Mouse (Mus musculus): ENCODE data around the gene 0610030E20Rik.

Gene 0610030E20Rik

DNA sequence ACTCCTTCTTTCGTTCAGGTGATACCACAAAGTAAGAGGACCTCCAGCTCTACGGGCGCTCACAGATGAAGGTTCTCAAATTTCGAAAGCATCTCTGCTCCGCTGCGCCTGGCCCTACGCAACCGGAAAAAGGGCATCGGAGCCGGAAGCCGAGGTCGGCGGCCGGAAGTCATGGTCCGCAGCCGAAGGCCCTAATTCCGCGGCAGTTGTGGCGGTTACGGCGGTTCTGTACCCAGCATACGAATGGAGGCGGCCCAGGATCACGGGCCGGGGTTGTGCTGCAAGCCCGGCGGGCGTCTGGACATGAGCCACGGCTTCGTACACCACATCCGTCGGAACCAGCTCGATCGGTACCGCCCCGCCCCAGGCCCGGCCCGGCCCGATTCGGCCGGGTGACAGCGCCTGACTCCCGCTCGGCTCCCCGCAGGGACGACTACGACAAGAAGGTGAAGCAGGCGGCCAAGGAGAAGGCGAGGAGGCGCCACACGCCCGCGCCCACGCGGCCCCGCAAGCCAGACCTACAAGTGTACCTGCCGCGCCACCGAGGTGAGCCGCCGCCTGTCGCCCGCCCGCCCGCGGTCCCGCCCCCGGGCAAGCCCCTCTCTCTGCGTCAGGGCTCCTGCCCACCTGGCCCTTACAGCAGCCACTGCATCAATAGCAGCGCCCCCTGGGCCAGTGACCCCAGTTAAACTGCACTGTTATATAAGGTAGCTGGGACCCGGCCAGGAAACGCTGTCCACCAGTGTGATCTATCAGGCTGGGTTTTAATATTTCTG, at the start of gene 0610030E20Rik:
Gene 0610030E20Rik, plus strand, starts transcription at position 152 of the 776 bp plus-strand sequence.
- no peak for DNase-seq (ENCODE audit: low read depth, low spot score)

DNA sequence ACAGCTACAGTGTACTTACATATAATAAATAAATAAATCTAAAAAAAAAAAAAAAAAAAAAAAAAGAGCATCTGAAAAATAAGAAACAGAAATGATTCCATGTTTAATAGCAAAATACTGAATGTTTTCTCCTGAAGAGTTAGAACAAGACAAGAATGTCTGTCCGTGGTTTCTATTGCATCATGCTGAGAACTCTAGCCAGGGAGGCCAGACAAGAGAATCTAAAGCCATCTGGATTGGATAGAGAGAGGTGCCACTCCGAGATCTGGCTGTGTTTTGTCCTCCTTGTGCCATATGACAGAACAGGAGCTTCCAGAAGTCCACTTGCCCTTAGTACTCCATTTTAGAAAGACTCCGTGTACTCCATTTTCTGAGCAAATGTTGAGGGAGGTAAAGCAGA, 49.3 kb upstream of the 0610030E20Rik start:
- no peak for DNase-seq (ENCODE audit: low read depth, low spot score)

DNA sequence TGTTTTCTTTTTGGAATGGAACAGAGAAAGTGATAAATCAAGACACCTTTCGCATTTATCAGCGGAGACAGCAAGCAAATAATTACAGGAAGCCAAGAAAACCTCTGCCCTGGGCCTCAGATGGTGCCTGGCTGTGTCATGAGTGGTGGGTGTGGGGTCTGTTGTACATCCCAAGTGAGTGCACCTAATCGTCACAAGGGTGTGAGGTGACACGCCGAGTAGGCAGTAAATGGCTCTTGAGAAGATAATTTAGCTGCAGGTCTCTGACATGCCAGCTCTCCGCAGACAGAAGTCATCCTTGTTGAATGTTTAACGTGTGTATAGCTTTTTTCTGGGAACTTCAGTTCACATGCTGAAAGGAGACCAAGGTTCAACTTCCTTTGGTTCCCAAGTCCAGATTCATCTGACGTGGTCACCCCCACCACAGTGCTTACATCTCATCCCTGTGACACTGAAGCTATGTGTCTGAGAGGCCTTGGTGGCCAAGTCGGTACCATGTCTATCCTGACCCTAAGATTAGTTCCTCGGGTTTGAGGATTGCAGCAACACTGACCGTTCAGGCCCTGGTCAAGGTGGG, 44.7 kb upstream of the 0610030E20Rik start:
- DNase-seq (ENCODE audit: low read depth, low spot score), result no peak

DNA sequence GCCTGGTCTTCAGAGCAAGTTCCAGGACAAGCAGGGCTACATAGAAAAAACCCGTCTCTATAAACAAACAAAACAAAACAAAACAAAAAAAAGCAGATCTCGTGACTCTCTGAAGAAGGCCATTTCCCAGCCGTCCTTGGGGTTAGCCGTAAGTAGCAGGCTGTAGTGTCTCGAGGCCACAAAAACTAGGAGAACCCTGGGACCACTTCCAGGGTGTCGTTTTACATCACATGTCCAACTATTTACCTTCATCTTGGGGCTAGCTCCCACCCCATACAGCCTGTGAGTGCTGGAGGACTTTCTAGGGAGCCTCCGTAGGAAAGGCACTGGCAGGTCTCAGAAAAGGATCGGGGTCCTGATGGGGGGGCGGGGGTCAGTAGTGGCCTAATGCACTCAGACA, 43.6 kb upstream of the 0610030E20Rik start:
- DNase-seq (ENCODE audit: low read depth, low spot score), result no peak

DNA sequence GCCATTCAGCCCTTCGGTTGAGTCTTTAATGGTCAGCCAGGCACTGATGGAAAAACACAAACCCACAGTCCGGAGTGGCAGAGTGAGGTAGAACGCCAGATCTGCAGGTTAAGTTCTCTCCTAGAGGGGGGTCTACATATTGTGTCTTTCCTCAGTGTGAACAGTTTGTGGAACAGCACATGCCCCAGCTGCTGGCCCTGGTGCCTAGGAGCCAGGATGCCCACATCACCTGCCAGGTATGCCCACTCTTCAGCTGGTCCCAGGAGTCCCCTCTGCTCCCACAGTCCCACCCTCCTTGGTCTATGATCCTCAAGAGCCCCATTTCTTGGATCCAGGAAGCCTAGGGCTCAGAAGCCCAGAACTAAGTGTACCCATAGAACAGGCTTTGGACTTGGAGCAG, 34.9 kb upstream of the 0610030E20Rik start:
- no peak for DNase-seq (ENCODE audit: low read depth, low spot score)

DNA sequence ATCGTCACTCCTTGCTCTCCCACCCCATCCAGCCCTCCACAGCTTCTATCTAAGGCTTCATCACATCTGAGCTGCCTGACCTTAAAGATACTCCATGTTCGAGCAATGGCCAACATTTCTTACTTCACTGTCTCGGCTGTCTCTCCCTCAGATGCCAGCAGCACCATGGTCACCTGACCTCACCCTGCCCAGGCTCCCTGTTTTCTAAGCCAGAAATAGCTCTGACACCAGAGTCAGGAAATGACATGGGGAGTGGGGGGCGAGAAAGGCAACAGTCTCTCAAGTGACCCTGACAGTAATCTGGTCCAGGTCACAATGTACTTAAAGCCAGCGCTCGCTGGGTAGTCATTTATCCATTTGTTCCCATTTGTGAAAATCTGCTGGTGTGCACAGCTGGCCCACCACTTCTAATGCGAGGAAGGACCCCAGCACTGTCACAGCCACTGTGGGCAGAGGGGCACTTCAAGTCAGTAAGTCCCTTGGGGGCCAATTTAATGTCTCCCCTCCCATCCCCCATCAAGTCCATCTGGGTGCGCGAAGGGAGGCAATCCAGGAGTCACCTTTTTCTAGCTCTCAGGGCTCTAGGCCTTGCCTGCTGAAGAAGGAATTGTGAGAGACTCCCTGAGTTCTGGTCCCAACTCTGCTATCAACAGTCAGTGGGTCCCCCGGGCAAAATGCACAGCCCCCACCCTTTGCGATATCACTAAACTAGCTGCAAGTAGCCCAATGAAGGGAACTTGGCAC, 33.8 kb upstream of the 0610030E20Rik start:
- no peak for DNase-seq (ENCODE audit: low read depth, low spot score)

DNA sequence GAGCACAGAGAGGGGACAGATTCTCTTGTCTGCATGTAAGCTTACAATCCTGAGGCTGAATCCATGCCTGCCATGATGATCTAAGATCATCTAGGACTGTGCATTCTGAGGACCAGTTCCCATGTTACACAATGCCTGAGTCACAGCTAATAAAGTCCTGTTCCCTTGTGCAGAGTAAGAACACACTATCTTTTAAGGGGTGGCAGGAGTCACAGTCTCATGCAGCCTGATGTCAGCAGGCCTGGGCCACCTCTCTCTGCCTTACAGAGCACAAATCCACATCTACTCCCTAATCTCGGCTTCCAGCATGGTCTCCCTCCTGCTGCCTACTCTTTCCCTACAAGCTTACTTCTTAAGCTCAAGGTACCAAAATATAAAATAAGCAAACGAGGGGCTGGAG, 31.7 kb upstream of the 0610030E20Rik start:
- no peak for DNase-seq (ENCODE audit: low read depth, low spot score)

DNA sequence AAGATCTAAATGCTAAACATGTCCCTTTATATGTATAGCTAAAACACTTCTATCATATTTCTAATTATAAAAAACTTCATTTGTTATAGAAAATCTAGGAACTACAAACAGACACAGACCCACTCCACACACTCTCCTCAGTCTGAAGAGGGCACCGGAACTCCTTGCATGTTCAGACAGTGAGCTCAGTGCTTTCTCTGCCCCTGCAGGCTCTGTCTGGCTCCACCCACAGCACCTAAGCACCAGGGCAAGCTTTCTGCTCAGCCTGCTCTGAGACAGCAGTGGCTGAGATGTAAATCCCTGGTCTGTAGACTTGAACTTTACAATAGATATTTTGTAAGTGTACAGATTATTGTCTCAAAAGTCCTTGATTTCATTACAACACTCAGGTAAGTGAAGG, 31.1 kb upstream of the 0610030E20Rik start:
- DNase-seq (ENCODE audit: low read depth, low spot score), result no peak

DNA sequence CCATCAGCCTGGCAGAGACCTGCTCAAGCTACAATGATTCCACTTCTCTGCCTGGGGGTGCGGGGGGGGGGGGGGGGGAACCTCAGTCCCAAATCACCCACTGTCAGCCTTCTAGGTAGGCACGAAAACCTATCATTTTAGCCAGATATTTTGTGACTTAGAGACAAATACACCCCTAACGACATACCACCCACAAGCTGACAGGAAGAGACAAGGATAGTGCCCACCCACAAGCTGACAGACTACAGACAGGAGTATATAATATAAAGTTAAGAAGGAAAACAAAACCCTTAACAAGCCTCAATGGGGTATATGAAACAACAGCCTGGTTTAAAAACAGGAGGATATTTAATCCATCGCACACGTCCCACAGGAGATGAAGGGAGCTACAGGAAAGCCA, 28.7 kb upstream of the 0610030E20Rik start:
- no peak for DNase-seq (ENCODE audit: low read depth, low spot score)

DNA sequence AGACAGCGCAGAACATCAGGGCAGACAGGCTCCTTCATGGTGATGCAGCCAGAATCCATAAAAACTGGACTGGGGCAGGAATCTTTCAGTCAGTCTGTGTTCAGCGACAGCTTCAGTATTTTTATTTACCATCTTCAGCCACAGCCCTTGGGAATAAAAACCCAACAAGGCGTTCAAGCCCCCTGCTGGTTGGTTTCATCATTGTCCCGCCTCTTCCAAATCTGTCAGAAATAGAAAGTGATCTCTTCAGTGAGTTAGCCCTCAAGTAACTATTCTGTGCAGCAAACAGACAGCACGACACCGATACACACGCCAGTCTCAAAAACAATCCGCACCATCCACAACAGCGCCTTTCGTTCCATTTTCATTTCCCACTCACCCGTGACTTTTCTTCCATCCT, 28.1 kb upstream of the 0610030E20Rik start:
- no peak for DNase-seq (ENCODE audit: low read depth, low spot score)

DNA sequence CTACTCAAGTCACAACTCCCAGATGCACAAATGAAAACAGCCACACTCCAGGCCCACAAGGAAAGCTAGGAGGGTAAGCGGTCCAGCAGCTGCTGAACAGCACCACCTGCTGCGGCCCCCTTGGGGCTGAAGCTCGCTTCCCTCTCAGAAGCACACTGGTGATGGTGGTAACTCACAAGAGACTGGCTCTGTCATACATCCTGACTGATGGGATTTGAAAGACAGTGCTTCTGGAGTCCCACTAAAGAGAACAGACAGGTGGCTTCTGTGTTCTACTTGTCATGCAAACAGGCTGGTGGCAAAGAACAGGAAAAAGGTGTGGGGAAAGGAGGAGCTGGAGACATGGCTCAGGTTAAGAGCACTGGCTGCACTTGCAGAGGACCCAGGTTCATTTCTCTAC, 24.2 kb upstream of the 0610030E20Rik start:
- DNase-seq (ENCODE audit: low read depth, low spot score), result no peak

DNA sequence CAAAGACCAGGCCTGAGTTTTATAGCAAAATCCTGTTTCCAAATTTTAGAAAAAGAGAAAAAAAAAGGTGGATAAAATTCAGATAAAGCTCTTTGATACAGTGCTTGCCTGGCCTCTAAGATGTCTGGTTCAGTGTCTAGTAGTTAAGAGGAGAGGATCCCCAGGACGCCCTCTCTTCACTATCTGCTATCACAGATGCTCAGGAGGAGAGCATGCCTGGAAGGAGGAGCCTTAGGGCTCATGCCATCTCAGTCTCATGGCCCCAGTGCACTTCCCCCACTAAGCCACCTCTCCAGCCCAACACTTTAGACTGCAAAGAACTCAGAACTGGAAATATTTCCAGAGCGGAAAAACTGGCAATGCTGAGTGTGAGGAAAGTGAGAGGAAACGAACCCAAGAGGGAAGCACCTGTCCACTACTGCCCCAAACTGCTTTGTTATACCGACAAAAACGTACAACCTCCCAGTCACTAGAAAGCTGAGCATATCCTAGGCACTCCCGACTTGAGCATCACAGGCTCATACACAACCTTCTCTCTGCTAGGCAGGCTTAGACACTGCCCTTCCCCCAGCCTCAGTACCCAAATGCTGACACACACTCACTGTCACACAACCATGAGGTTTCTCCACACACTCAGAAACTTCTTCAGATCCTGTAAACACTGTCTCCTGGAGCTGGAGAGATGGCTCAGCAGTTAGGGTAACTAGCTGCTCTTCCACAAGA, 23.2 kb upstream of the 0610030E20Rik start:
- DNase-seq (ENCODE audit: low read depth, low spot score), result no peak

DNA sequence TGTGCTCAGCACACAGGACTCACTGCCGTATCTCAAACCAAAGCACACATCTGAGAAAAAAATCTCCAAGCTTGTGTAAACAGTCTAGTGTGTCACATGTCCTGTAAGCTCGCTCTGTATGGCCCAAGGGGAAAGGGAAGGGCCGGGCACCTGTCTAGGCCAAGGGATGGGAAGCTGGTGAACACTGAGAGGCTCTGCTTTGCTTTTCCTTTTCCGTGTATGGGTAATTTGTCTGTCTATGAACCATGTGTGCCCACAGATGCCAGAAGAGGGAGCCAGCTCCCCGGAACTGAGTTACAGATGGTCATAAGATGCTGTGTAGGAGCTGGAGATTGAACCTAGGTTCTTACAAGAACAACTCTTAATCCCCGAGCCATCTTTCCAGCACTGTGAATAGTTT, 20.8 kb upstream of the 0610030E20Rik start:
- no peak for DNase-seq (ENCODE audit: low read depth, low spot score)

DNA sequence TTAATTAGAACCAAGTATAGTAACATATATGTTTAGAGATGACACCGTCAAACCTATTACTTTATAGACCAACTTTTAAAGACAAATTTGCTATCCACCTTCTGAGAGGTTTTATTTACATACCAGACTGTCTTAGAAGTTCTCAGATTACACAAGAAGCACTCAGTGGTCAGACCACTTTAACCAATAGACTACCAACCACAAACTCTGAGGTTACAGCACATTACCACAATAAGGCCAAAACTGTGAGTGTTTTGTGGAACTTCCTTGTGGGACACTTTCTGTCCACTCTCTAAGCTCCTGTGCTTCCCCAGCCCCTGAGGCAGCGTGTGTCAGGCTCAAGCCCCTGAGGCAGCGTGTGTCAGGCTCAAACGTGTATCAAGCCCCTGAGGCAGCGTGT, 18.1 kb upstream of the 0610030E20Rik start:
- DNase-seq (ENCODE audit: low read depth, low spot score), result no peak

DNA sequence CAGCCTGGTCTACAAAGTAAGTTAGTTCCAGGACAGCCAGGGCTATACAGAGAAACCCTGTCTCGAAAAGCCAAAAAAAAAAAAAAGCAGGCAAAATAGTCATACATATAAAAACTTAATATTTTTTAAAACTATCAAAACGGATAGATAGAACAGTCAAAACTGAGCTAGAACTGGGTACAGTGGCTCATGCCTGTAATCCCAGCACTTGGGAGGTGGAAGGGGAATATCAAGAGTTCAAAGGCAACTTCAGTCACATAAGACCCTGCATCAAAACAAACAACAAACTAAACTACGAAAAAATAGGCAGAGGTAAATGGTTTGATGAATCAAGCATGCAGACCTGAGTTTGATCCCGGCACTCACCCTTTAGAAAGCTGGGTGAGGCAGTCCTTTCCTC, 17.0 kb upstream of the 0610030E20Rik start:
- no peak for DNase-seq (ENCODE audit: low read depth, low spot score)

DNA sequence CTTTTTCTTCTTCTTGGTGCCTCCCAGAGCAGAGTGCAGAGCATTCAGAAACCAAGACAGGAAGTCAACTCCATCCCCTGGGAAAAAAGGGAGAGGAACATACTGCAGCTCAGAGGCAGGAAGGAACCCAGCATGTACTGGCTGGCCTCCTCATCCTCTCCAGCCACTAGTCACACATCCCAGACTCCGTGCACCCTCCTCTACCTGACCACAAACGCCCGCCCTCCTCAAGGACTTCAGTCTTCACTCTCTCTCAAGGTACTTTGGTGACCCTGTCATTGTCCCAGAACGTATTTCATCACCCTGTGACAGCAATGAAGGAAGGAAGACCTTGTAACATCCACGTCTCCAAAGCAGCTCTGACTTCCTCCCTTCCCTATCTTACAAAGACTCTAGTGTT, 14.0 kb upstream of the 0610030E20Rik start:
- no peak for DNase-seq (ENCODE audit: low read depth, low spot score)

DNA sequence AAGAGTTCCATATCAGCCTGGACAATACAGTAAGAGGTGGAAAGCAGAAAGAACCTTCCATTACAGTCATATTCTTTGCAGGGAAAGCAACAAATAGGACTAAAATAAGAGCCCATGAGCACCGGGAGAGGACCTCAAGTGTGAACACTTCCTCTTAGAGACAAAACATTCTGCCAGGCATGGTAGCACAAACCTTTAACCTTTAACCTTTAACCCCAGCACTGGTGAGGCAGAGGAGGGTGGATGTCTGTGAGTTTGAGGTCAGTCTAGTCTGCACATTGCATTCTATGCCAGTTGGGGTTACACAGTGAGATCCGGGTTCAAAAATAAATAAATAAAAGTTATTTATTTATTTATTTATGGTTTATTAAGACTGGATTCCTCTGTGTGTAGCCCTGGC, 6.6 kb upstream of the 0610030E20Rik start:
- DNase-seq (ENCODE audit: low read depth, low spot score), result no peak

DNA sequence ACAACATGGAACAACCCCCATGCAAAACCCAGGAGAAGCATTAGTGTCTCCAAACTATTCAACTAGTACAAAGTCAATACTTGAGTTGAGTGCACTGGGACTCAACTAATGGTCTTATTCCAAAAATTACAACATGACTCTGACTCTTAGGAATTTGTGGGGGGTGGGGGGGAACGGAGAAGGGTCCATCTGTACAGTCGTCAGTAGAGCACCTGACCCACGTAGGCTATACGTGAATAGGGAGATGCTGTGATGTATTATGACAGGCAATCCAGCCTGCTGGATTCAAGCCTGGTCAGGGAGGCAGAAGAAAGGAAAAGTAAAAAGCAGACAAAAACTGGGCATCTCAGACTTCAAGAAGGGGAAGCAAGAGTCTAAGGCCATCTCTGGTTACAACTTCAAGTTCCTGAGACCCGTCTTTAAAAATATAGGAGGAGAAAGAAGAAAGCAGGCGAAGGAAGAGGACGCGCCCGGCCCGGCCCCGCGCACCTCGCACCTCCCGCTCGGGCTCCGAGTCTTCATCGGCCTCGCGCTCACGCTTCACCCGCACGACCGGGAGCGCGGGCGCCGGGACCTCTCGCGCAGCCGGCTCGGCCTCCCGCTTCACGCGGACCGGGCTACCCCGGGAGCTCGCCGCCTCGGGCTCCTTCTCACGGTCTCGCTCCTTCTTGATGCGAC, 2.6 kb upstream of the 0610030E20Rik start:
- no peak for DNase-seq (ENCODE audit: low read depth, low spot score)

DNA sequence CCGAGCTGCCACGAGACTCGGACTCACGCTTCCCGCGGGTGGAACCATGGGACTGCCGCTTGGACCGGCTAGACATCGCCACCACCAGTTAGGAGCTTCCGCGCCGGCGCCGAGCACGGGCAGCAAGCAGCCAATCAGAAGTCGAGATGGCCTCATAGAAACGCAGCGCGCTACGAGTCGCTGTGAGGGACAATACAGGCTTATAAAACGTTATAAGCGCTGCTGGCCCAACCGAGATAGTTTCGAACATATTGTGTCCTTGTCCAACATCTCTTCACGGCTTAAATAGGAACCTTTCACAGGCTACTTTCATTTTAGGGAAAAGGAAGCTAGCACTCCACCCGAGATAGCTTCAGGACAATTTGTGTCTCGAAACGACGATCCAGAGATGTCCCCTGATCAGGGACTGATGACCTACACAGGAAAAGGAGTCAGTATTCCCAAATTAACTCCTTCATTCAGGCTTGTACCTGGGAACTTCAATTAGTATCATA, 2.0 kb upstream of the 0610030E20Rik start, which contains the start of gene Usp39:
Gene Usp39, minus strand, starts transcription at position 111 of the 494 bp plus-strand sequence.
- DNase-seq (ENCODE audit: low read depth, low spot score), result peak; percentile 91

DNA sequence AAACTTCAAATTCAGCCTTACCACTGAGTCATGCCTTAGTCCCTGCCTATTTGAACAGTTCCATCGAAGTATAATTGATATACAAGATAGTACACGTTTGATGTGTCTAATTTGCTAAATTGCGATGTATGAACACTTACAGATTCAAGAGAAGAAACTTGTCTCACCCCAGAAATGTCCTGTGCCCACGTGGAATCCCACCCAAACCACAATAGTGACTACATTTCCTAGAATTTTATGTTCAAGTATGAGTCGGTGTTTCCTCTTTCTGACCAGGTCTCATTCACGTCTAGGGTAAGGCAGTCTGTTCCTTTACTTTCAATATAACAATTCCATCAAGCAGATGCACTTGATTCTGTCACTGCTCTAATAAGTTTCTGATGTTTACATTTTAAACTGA, 1.5 kb upstream of the 0610030E20Rik start:
- DNase-seq (ENCODE audit: low read depth, low spot score), result no peak

DNA sequence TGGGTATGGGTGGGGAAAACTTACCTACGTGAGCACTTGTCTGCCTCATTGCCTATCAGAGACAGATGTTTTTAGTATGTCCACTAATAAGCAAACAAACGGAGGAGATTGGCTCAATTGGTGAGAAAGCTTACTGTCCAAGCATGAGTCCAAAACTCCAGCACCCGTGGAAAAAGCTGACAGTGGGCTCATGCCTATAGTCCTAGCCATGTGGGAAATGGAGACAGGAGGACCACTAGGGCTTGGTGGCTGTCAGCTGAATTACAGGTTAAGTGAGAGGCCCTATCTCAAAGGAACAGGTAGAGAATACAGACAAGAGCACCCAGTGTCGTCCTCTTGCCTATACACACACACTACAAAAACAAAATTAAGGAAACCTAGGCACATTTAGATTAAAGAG, 856 bp upstream of the 0610030E20Rik start:
- no peak for DNase-seq (ENCODE audit: low read depth, low spot score)

All from retina, adult 2 months (tissue).